Mouse (Mus musculus) heart, postnatal 0 days (tissue): Measurements from ENCODE around the gene Zcchc17. TPM values are rescaled to one million over a fixed set of nuclear protein-coding genes. Genes with fewer than 3 reads are reported as not detected.

ENCODE experiments used
- ATAC-seq: fragments of 200-750 bp; cut with Nextera tagmentation; 2 replicates; pipeline ENCODE4 v1.8.0; 2017; ENCODE audit warnings: low read depth, moderate number of reproducible peaks, moderate library complexity; ENCODE audit not compliant: insufficient read depth
- DNase-seq: peaks from one replicate; pipeline ENCODE4 v3.0.0-alpha.2; 2016; ENCODE audit warnings: low spot score
- H3K27ac ChIP-seq: fragments of 300-500 bp; sonication (generic); 2 replicates; pipeline ENCODE4 v1.5.1; 2014; ENCODE audit warnings: low read depth, mild to moderate bottlenecking
- H3K27me3 ChIP-seq: fragments of 300-500 bp; sonication (generic); 2 replicates; pipeline ENCODE4 v1.6.1; 2014; ENCODE audit warnings: low read length, mixed read lengths; ENCODE audit not compliant: control insufficient read depth, insufficient read depth
- H3K36me3 ChIP-seq: fragments of 300-500 bp; sonication (generic); replicated peaks from 2 replicates; pipeline ENCODE4 v1.6.1; 2014; ENCODE audit warnings: low read length, mixed read lengths; ENCODE audit not compliant: control insufficient read depth, insufficient read depth
- H3K4me1 ChIP-seq: fragments of 300-500 bp; sonication (generic); 2 replicates; pipeline ENCODE4 v1.6.1; 2014; ENCODE audit warnings: antibody characterized with exemption; ENCODE audit not compliant: control insufficient read depth, insufficient read depth
- H3K4me2 ChIP-seq: fragments of 300-500 bp; sonication (generic); 2 replicates; pipeline ENCODE4 v1.6.1; 2014; ENCODE audit warnings: low read depth, mild to moderate bottlenecking, low read length, moderate library complexity
- H3K4me3 ChIP-seq: fragments of 300-500 bp; sonication (generic); 2 replicates; pipeline ENCODE4 v1.5.1; 2014; ENCODE audit warnings: low read depth, low read length
- H3K9ac ChIP-seq: fragments of 300-500 bp; sonication (generic); replicated peaks from 2 replicates; pipeline ENCODE4 v1.6.1; 2014; ENCODE audit warnings: low read depth, low read length, mixed read lengths
- H3K9me3 ChIP-seq: fragments of 300-500 bp; sonication (generic); replicated peaks from 2 replicates; pipeline ENCODE4 v1.6.1; 2016; ENCODE audit warnings: low read length; ENCODE audit not compliant: control insufficient read depth
- CTCF ChIP-seq: IDR thresholded peaks from 2 replicates; pipeline ENCODE4 v1.5.1; 2016; ENCODE audit warnings: antibody characterized with exemption, control low read depth, low read depth
- EP300 ChIP-seq: IDR thresholded peaks from 2 replicates; pipeline ENCODE4 v1.6.1; 2016; ENCODE audit warnings: antibody characterized with exemption, low read depth
- WGBS: fragments of 180-500 bp; shearing (Covaris S2); extraction: QIAGEN DNeasy Blood & Tissue Kit; methylation state at CpG from one replicate; pipeline ENCODE4 v1.1.7; 2014; 5-methylcytosine and 5-hydroxymethylcytosine counted together
- polyA plus RNA-seq: library from polyadenylated mRNA; unstranded; fragments of >200 nt; fragmentation: Nextera tagmentation; extraction: Ambion mirVana; gene quantifications from 2 replicates; pipeline ENCODE4 v1.2.1, GENCODE M21; 2015
- total RNA-seq: library from RNA; depleted of rRNA; stranded (reverse); fragments of >200 nt; gene quantifications from 2 replicates; pipeline ENCODE4 v1.2.3, GENCODE M21; 2014; ENCODE audit warnings: low replicate concordance

Gene Zcchc17
- total and polyA plus RNA-seq, 2 experiments from 2014 or later, result 20.0 to 39.6 TPM

DNA sequence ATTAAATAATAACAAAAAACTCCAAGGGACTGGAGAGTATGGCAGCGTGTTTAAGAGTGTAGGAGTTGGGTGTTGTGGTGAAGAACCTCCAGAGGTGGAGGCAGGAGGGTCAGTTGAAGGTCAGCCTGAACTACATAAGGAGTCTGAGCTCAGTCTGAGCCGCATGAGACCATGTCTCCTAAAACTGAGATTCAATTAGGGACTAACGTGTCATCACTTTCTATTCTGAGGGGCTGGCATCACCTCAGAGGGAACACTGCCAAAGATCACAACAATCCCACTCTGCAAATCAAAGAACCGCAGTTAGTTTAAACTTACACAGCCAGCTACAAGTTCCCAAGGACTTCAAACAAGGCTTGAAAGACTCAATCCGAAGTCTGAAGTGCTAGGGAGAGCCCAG lies 36.1 kb downstream of the Zcchc17 start:
- DNase-seq, result peak; percentile 83
- peaks cover 8% of the 10 kb centered on the region; the same call in 1 of the 2 replicates for H3K4me1 ChIP-seq
- no peak overlapping the region for H3K9ac ChIP-seq
- peak; percentile 91 for ATAC-seq
- WGBS, result 8% methylated on average over 5 of the region's 5 CpGs
- H3K9me3 ChIP-seq, result no peaks in the 10 kb centered on the region
- H3K27me3 ChIP-seq, result no peaks in the 10 kb centered on the region
- H3K4me3 ChIP-seq, result no peak overlapping the region
- H3K36me3 ChIP-seq, result peaks cover 30% of the 10 kb centered on the region
- TF ChIP-seq CTCF (no peak), EP300 (0 out of 2 replicates have a peak, but pooled peaks have one; percentile 26)
- H3K27ac ChIP-seq, result peak overlapping the region; percentile 86
- H3K4me2 ChIP-seq, result no peak overlapping the region

DNA sequence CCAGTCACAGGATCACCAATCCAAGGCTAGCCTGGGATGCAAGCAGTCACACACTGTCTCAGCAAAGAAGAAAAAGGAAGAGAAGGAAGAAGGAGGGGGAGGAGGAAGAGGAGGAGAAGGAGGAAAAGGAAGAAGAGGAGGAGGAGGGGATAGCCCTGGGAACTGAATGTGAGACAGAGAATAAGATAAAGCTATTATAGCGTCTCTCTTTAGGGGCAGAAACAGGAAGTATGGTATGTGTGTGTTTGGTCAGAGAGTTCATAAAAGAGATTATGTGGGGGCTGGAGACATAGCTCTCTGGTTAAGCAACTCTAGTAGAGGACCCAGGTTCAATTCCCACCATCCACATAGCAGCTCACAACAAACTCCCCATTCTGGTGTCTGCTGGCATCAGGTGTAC lies 36.6 kb downstream of the Zcchc17 start:
- peaks cover 8% of the 10 kb centered on the region; the same call in 1 of the 2 replicates for H3K4me1 ChIP-seq
- DNase-seq (no peak), ATAC-seq (no peak)
- peak overlapping the region; percentile 86 for H3K27ac ChIP-seq
- WGBS, result 25% methylated on average over 1 of the region's 1 CpGs
- H3K9me3 ChIP-seq, result no peaks in the 10 kb centered on the region
- peaks cover 30% of the 10 kb centered on the region for H3K36me3 ChIP-seq
- H3K4me3 ChIP-seq, result no peak overlapping the region
- no peak overlapping the region for H3K4me2 ChIP-seq
- TF ChIP-seq EP300 (no peak), CTCF (no peak)
- H3K27me3 ChIP-seq, result no peaks in the 10 kb centered on the region
- no peak overlapping the region for H3K9ac ChIP-seq

DNA sequence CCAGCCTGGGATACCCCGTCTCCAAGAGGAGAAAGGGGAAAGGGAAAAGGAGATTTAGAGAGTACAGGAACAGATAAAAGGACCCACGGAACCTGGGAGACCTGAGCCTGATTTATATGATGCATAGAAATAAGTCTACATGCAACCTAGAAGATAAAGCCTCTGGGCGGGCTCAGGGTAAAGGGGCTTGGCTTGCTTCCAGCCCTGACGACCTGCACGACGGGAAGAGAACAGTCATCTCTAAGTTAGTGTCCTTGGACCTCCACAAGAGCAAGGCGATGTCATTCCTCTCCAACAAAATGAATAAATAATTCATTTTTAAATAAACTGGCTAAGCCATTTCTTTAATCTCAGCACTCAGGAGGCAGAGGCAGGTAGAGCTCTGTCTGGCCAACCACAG lies 37.2 kb downstream of the Zcchc17 start:
- no peaks in the 10 kb centered on the region for H3K27me3 ChIP-seq
- DNase-seq (no peak), ATAC-seq (no peak)
- no peak overlapping the region for H3K4me2 ChIP-seq
- H3K36me3 ChIP-seq, result peaks cover 31% of the 10 kb centered on the region
- TF ChIP-seq CTCF (no peak), EP300 (no peak)
- H3K9me3 ChIP-seq, result no peaks in the 10 kb centered on the region
- peaks cover 8% of the 10 kb centered on the region; the same call in 1 of the 2 replicates for H3K4me1 ChIP-seq
- 48% methylated on average over 7 of the region's 7 CpGs for WGBS
- no peak overlapping the region for H3K9ac ChIP-seq
- peak overlapping the region; percentile 86; the same call in 1 of the 2 replicates for H3K27ac ChIP-seq
- no peak overlapping the region for H3K4me3 ChIP-seq

DNA sequence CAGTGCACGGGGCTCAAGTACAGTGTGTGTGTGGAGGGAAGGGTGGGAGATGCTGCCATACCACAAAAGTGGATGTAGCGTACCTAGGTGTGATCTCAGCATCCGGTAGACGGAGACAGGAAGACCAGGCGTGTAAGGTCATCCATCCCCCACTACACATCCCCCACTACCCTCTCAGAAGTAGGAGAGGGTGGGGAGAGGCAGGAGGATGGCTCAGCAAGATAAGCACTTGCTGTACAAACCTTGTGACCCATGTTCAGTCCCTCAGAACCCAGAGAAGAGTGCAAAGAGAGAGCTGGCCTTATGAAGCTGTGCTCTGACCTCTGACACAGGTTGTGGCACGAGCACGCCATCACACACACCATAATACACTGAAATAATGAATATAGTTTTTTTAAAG lies 38.1 kb downstream of the Zcchc17 start:
- H3K9me3 ChIP-seq, result no peaks in the 10 kb centered on the region
- 74% methylated on average over 7 of the region's 7 CpGs for WGBS
- no peak overlapping the region for H3K9ac ChIP-seq
- H3K4me1 ChIP-seq, result peaks cover 8% of the 10 kb centered on the region; the same call in 1 of the 2 replicates
- no peaks in the 10 kb centered on the region for H3K27me3 ChIP-seq
- no peak for TF ChIP-seq EP300
- no peak for TF ChIP-seq CTCF
- peaks cover 28% of the 10 kb centered on the region for H3K36me3 ChIP-seq
- H3K4me3 ChIP-seq, result no peak overlapping the region
- H3K27ac ChIP-seq, result 0 out of 2 replicates have a peak overlapping the region, but pooled peaks have one; percentile 86
- DNase-seq (no peak), ATAC-seq (no peak)
- no peak overlapping the region for H3K4me2 ChIP-seq

- Histone ChIP-seq H3K4me3 (no peak overlapping the region), H3K36me3 (peaks cover 25% of the 10 kb centered on the region), H3K27ac (no peak overlapping the region), H3K27me3 (no peaks in the 10 kb centered on the region), H3K9ac (no peak overlapping the region), H3K9me3 (no peaks in the 10 kb centered on the region), H3K4me2 (no peak overlapping the region), H3K4me1 (peaks cover 20% of the 10 kb centered on the region)
- no peak for ATAC-seq
- no peak for TF ChIP-seq CTCF
- TF ChIP-seq EP300, result no peak
- DNase-seq, result no peak
- WGBS, result 84% methylated on average over 7 of the region's 7 CpGs
These were observed 40.2 kb downstream of the Zcchc17 start for GRCm38 (mm10) chr4:130319564-130319963.

GRCm38 (mm10) chr4:130318122-130318521 lies 41.6 kb downstream of the Zcchc17 start:
- Histone ChIP-seq H3K27ac (peak overlapping the region; percentile 71; the same call in 1 of the 2 replicates), H3K9me3 (no peaks in the 10 kb centered on the region), H3K4me3 (no peak overlapping the region), H3K4me2 (no peak overlapping the region), H3K4me1 (peaks cover 16% of the 10 kb centered on the region; the same call in 1 of the 2 replicates), H3K27me3 (no peaks in the 10 kb centered on the region), H3K9ac (no peak overlapping the region), H3K36me3 (peaks cover 37% of the 10 kb centered on the region)
- DNase-seq, result no peak
- WGBS, result 68% methylated on average over 3 of the region's 3 CpGs
- TF ChIP-seq EP300 (no peak), CTCF (no peak)
- ATAC-seq, result no peak
